Mouse (Mus musculus) brain, embryonic 18.5 days (tissue): ENCODE results near the gene Cep63.

ENCODE experiments used
- DNase-seq: peaks from one replicate; pipeline ENCODE4 v3.0.0-alpha.2; 2012; ENCODE audit warnings: low read depth, low spot score

Gene Cep63

GRCm38 (mm10) chr9:102631589-102632147, 5.3 kb upstream of the Cep63 start:
- no peak for DNase-seq

- DNase-seq: no peak
Measured at GRCm38 (mm10) chr9:102629052-102629451, 2.7 kb upstream of the Cep63 start.

GRCm38 (mm10) chr9:102627442-102627841, 1.1 kb upstream of the Cep63 start:
- DNase-seq: no peak

GRCm38 (mm10) chr9:102626839-102627225, 498 bp upstream of the Cep63 start:
- DNase-seq: no peak

- DNase-seq: no peak
Measured at GRCm38 (mm10) chr9:102625401-102625982, 842 bp downstream of the Cep63 start.

- DNase-seq: no peak
Measured at GRCm38 (mm10) chr9:102623581-102623980, 2.8 kb downstream of the Cep63 start.

- no peak for DNase-seq
Measured at GRCm38 (mm10) chr9:102622876-102623275, 3.5 kb downstream of the Cep63 start.

- no peak for DNase-seq
Measured at GRCm38 (mm10) chr9:102622192-102622857, 4.0 kb downstream of the Cep63 start.

GRCm38 (mm10) chr9:102621385-102621784, 4.9 kb downstream of the Cep63 start:
- no peak for DNase-seq

- DNase-seq: no peak
Measured at GRCm38 (mm10) chr9:102616267-102616666, 10.1 kb downstream of the Cep63 start.

GRCm38 (mm10) chr9:102615071-102615470, 11.3 kb downstream of the Cep63 start:
- no peak for DNase-seq

- DNase-seq: no peak
Measured at GRCm38 (mm10) chr9:102609221-102609620, 17.1 kb downstream of the Cep63 start.

GRCm38 (mm10) chr9:102607471-102607870, 18.9 kb downstream of the Cep63 start:
- no peak for DNase-seq

- no peak for DNase-seq
Measured at GRCm38 (mm10) chr9:102605162-102605561, 21.2 kb downstream of the Cep63 start.

- no peak for DNase-seq
Measured at GRCm38 (mm10) chr9:102601666-102602065, 24.7 kb downstream of the Cep63 start.

- no peak for DNase-seq
Measured at GRCm38 (mm10) chr9:102601187-102601586, 25.1 kb downstream of the Cep63 start.

- DNase-seq: no peak
Measured at GRCm38 (mm10) chr9:102595662-102596436, 30.5 kb downstream of the Cep63 start.

- no peak for DNase-seq
Measured at GRCm38 (mm10) chr9:102594667-102595393, 31.5 kb downstream of the Cep63 start.

GRCm38 (mm10) chr9:102587347-102587746, 39.0 kb downstream of the Cep63 start:
- DNase-seq: no peak

GRCm38 (mm10) chr9:102581921-102582469, 44.3 kb downstream of the Cep63 start:
- no peak for DNase-seq

GRCm38 (mm10) chr9:102577480-102577879, 48.9 kb downstream of the Cep63 start:
- no peak for DNase-seq
